Mouse (Mus musculus): ENCODE data around the gene Nr4a3.

GRCm38 (mm10) chr4:48100217-48100616, 55.3 kb downstream of the Nr4a3 start:
- TF ChIP-seq POLR2A (IDR thresholded peaks at IDR 0.05; ENCODE audit: insufficient read depth, low read length) (no peak), EP300 (IDR thresholded peaks at IDR 0.05; ENCODE audit: insufficient read depth, low read depth, low read length) (no peak)
